Mouse (Mus musculus): ENCODE measurements around the gene Bcl7b.

The Bcl7b gene

DNA sequence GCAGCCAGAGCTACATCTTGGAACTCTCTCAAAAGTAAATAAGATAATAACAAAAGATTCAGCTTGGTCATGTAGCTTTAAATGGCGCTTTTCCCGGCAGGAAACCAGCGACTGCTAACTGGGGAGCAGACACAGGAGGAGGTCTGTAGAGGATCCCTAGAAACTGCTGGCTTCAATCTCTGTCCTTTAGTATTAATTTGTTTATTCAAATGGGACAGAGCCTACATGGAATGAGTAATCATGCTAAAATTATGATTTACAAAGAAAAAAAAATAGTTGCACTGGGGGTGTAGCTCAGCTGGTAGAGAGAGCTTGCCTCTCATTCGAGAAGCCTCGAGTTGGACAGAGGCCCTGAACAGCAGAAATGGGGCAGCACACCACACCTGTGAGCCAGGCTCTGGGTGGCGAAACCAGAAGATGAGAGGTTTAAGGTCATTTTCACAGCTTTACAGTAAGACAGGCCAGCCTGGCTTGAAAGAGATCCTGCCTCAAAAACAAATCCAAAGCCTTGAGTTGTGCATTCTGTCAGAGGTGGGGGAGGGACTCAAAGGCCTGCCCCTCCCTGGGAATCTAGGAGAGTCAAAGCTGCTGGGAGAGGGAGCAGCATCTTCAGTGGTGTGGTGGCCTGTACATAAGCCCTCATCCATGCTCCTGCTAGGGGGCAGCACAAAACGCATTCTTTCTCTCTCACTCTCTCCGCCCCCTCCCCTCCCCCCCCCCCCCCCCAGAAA lies 15.2 kb downstream of the Bcl7b start:
- CTCF ChIA-PET, result interaction anchor here in 2 of 4 experiments (0.6 to 1.5 kb wide), 8 partner anchors 8 to 271 kb away, joined by 3 to 4 read pairs (median 4); no protein-coding TSS in a partner anchor
- POLR2A ChIA-PET, result interaction anchor here (0.6 to 2.8 kb wide), 15 partner anchors 11 to 528 kb away, joined by 3 to 13 read pairs (median 4); partner anchors contain the start of genes Abhd11 (in 1 of the 4), Cldn4 (in 1 of the 4) and Tbl2 (in 1 of the 4)

DNA sequence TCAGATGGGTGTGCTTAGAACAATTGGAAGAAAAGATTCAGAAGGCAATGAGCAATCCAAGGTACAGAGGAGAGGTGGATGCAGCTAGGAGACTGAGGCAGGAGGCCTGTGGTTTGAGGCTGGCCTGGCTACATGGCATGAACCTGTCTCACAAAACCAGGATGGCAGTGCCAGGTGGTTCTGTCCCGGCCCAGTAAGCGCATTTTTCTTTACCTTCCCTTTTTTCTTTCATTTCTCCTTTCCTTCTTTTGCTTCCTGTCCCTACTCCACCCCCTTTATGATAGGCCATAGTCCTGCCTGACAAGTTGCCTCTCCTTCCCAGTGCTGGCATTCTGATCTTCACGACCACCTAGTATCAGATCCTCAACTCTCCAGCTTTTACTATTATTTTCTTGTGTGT lies 16.9 kb downstream of the Bcl7b start:
- CTCF ChIA-PET, result no interaction called here
- POLR2A ChIA-PET, result interaction anchor here in 2 of 4 experiments (0.6 to 2.7 kb wide), 8 partner anchors 8 to 74 kb away, joined by 3 to 18 read pairs (median 4); no protein-coding TSS in a partner anchor

DNA sequence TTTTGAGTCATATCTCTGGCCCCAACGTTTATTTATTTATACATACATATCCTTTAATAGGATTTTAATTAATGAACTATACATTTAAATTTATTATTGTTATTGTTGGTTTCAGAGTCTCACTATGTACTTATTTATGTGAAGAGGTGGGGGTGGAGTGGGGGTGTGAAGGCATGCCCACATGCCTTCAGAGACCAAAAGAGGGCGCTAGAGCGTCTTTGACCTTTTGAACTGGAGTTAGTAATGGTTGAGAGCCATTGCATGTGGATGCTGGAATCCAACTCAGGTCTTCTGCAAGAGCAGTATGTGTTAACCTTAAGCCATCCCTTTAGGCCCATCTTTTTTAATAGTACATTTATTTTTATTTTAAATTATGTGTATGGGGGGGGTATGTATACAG lies 17.5 kb downstream of the Bcl7b start:
- CTCF ChIA-PET, result interaction anchor here in 1 of 4 experiments (1.2 to 1.4 kb wide), 2 partner anchors 37 to 170 kb away, joined by 3 read pairs; no protein-coding TSS in a partner anchor
- POLR2A ChIA-PET, result interaction anchor here in 3 of 4 experiments (0.7 to 2.7 kb wide), 20 partner anchors 10 to 240 kb away, joined by 3 to 29 read pairs (median 5); partner anchors contain the start of genes Abhd11 (in 1 of the 3) and Tbl2 (in 1 of the 3)

DNA sequence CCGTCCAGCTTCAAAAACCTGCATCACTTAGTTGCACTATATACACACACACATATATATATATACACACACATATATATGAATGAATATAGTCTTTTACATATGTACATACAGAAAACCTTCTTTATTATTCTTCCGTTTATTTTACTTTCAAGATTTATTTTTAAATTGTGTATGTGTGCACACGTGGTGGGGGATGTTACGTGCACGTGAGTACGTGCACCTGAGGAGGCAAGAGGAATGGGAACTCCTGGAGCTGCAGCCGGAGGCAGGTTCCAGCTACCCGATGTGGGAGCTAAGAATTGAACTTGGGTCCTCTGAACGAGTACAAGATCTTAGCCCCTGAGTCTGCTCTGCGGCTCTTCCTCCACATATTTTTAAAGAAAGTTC lies 18.1 kb downstream of the Bcl7b start:
- CTCF ChIA-PET, result interaction anchor here in 3 of 4 experiments (0.5 to 1.4 kb wide), 9 partner anchors 14 to 279 kb away, joined by 3 to 4 read pairs (median 3); no protein-coding TSS in a partner anchor
- POLR2A ChIA-PET, result interaction anchor here (0.5 to 2.7 kb wide), 44 partner anchors 8 to 776 kb away, joined by 3 to 30 read pairs (median 4); partner anchors contain the start of genes Tbl2 (in 2 of the 4), Abhd11 (in 1 of the 4) and Vps37d (in 1 of the 4)

DNA sequence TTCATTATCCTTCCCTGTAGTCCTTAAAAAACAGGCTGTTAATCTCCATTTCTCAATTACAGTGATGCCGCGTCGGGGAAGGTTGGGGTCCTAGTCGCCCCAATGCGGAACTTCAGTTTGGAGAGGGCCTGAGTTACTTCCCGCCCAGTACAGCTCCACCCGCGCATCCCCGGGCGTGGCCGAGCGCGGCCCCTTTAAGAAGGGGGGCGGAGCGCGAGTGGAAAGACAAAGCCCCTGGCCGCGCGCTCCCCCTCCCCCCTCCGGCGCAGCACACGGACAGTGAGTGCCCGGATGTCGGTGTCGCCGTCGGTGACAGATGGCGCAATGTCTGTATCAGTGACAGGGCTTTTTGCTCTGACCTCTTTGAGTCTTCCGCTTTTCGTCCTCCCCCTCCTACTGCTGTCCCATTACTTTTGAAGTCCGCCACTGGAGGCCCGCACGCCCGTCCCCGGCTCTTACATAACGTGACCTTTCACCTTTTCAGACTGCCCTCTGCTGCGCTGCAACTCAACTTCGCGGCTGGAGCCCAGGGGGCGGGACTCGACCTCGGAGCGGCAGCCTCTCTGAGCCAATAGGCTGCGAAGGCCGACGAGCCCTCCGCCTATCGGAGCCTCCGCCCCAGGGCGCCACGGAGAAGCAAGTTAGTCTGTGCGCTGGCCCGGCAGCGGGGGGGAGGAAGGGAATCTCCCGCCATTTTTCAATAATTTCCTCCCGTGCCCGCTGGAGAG lies 18.7 kb downstream of the Bcl7b start, which contains the start of gene Baz1b:
Gene Baz1b (plus strand): TSS at position 644 of the 728 bp plus-strand sequence.
- CTCF ChIA-PET, result interaction anchor here in 3 of 4 experiments (0.5 to 1.4 kb wide), 11 partner anchors 12 to 279 kb away, joined by 3 to 4 read pairs (median 3); no protein-coding TSS in a partner anchor
- POLR2A ChIA-PET, result interaction anchor here (0.5 to 2.7 kb wide), 47 partner anchors 9 to 776 kb away, joined by 3 to 30 read pairs (median 4); partner anchors contain the start of genes Abhd11 (in 2 of the 4), Tbl2 (in 2 of the 4) and Vps37d (in 1 of the 4)

DNA sequence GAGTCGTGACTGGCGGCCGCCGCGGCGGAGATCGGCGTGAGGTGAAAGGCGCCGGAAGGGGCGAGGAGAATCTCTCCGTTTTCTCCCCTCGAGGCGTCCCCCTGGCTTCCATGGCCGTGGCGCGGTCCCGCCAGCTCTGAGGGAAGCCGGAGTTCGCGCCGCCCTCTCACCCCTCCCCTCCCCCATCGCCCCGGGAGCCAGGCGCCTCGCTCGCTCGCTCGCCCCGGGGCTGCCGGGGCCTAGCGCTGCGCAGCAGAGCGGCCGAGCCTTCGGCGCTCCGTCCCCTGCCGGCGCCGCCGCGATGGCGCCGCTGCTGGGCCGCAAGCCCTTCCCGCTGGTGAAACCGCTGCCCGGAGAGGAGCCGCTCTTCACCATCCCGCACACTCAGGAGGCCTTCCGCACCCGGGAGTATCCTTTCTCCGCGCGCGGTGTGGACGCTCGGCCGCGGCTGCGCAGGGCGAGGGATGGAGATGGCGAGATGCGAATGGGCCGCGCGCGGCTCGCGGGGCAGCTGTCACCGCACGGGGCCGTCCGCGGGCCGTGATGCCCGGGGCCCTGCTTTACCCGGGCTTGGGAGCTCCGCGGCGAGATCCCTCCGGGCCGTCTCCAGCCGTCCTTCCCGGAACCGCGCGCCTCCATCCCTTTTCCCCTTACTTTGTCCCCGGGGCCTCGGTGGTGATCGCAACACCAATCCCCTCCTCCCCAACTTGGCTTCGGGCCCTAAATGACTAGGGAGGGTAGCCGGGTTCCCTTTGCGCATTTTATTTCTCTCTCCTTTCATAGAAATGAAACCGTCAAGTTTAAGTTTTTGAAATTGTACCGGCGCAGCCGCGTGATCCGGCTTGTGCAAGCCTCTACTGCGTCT lies 19.5 kb downstream of the Bcl7b start:
- ChIA-PET POLR2A (interaction anchor here in 3 of 4 experiments (0.7 to 2.7 kb wide), 14 partner anchors 11 to 179 kb away, joined by 3 to 30 read pairs (median 5); partner anchors contain the start of genes Abhd11 (in 2 of the 3) and Tbl2 (in 1 of the 3)), CTCF (interaction anchor here in 2 of 4 experiments (1.0 to 1.4 kb wide), 3 partner anchors 12 to 280 kb away, joined by 3 read pairs; no protein-coding TSS in a partner anchor)

DNA sequence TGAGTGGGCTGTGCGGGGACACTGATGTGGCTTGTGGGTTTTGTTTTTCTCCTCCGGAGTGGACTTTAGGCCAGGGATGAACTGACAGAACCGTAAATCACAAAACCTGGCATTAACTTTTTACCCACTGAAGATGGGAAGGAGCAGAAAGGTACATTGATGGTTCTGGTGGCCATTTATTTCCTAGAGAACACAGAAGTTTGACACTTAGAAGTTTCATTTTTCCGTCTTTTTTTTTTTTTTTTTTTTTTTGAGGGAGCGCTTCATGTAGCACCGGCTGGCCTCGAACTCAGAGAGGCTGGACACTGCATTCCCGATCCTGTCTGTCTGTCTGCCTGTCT lies 20.1 kb downstream of the Bcl7b start:
- ChIA-PET CTCF (interaction anchor here in 1 of 4 experiments (1.4 kb wide), 1 partner anchor 20 kb away, joined by 3 read pairs; no protein-coding TSS in a partner anchor), POLR2A (interaction anchor here in 2 of 4 experiments (0.7 to 2.3 kb wide), 6 partner anchors 13 to 39 kb away, joined by 3 to 30 read pairs (median 4); partner anchors contain the start of gene Tbl2 (in 1 of the 2))

DNA sequence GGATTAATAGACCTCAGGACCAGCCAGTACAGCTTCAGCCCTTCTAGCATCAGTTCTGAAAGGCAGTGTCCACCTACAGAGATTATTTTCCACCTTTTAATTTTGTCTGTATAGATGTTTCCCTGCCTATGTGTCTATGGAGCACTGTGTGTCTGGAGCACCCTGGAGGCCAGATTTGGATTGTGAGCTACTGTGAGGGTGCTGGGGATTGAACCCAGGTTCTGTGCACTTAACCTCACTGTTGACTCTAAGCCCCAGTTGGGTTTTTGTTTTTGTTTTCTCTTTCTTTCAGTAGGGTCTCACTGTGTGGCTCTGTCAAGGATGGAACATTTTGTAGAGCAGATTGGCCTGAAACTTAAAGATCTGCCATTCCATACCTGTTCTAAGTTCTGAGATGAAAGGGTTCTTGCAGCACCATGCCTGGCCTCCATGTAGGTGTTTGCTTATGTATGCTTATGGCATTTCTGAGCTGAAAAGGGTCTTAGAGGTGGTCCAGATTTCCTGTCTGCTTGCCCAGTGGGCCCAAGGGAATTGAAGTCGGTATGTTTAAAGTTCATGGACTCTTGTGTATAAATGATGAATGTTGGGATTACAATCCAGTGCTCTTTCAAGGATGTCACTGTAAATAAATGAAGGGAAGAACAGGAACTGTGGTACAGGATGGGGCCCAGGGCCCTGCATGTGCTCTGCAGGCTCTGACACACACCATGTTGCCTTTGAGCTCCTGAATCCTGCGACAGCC lies 21.4 kb downstream of the Bcl7b start:
- ChIA-PET POLR2A (interaction anchor here in 3 of 4 experiments (0.6 to 2.8 kb wide), 12 partner anchors 8 to 147 kb away, joined by 3 to 13 read pairs (median 4); no protein-coding TSS in a partner anchor), CTCF (interaction anchor here in 1 of 4 experiments (0.9 to 1.5 kb wide), 3 partner anchors 55 to 282 kb away, joined by 4 to 6 read pairs (median 5); no protein-coding TSS in a partner anchor)

DNA sequence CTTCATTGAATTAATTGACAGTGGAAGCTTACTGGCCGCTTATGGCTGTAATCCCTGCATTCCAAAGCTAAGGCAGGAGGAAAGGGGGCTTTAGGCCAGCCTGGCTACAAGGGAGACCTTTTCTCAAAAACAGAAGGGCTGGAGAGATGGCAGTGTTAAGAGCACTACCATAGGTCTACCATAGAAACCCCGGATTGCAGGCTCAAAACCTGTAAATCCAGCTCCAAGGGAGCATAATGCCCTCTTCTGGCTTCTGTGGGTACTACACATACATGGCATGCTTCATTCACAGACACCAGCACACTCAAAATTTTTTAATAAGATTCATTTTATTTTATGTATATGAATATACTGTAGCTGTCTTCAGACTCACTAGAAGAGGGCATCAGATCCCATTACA lies 23.5 kb downstream of the Bcl7b start:
- POLR2A ChIA-PET, result interaction anchor here in 3 of 4 experiments (0.6 to 2.8 kb wide), 28 partner anchors 9 to 183 kb away, joined by 3 to 13 read pairs (median 4); partner anchors contain the start of genes Abhd11 (in 2 of the 3), Tbl2 (in 2 of the 3) and Stx1a (in 1 of the 3)
- CTCF ChIA-PET, result interaction anchor here (0.6 to 1.6 kb wide), 29 partner anchors 9 to 285 kb away, joined by 3 to 8 read pairs (median 4); partner anchors contain the start of gene Tbl2 (in 1 of the 4)

DNA sequence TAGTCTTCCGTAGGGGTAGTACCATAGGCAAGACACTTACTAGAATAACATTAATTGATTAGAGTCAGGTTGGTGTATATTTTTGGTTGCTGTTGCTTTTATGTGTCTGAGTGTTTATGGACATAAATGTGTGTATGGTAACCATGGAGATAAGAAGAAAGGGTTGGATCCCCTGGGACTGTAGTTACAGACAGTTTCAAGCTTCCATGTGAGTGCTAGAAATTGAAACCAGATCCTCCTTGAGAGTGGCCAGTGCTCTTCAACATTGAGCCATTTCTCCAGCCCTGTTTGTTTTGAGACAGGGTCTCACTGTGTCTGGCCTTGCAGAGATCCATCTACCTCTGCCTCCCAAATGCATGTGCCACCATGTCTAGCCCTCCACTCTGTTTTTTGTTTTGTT lies 24.3 kb downstream of the Bcl7b start:
- CTCF ChIA-PET, result interaction anchor here in 2 of 4 experiments (0.6 to 1.3 kb wide), 4 partner anchors 36 to 74 kb away, joined by 3 to 6 read pairs (median 4); partner anchors contain the start of gene Tbl2 (in 1 of the 2)
- POLR2A ChIA-PET, result interaction anchor here in 2 of 4 experiments (0.5 to 2.8 kb wide), 11 partner anchors 8 to 169 kb away, joined by 3 to 13 read pairs (median 4); partner anchors contain the start of genes Stx1a (in 1 of the 2) and Tbl2 (in 1 of the 2)

DNA sequence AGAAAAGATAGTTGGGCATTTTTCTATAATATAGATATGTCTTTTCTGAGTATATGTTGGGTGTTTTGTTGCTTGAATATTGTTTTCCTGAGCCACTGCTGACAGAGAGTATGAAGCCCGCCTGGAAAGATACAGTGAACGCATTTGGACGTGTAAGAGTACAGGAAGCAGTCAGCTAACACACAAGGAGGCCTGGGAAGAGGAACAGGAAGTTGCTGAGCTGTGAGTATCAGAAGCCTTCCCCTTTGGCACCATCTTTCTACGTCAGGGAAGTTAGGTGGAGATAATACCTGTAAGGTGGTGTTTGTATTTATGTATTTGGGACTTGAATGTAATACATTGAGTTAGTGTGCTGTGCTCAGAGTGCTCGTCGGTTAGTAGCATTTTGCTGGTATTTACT lies 28.3 kb downstream of the Bcl7b start:
- CTCF ChIA-PET, result interaction anchor here in 1 of 4 experiments (0.9 to 1.6 kb wide), 2 partner anchors 10 to 40 kb away, joined by 3 to 4 read pairs; no protein-coding TSS in a partner anchor

DNA sequence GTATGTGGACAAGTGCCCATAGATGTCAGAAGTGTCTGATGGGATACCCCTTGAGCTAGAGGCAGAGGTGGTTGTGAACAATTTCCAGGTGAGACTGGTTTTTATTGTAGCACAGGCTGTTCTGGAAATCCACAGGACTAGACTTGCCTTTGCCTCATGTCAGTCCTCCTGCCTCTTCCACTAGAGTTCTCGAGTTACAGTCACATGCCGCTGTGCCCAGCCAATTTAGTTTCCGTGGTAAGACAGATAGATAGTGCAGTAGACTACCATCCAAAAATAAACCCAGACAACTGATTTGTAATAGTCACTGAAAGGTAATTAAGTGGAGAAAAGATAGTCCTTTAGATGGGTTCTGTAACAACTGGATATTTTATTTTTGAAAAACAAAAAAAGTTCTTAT lies 34.7 kb downstream of the Bcl7b start:
- POLR2A ChIA-PET, result interaction anchor here in 1 of 4 experiments (0.6 to 1.3 kb wide), 3 partner anchors 10 to 18 kb away, joined by 3 to 4 read pairs (median 4); no protein-coding TSS in a partner anchor
- CTCF ChIA-PET, result no interaction called here

More for the DNA sequence above, 28.3 kb downstream of the Bcl7b start:
- POLR2A ChIA-PET, result interaction anchor here in 2 of 4 experiments (0.7 to 2.3 kb wide), 8 partner anchors 10 to 42 kb away, joined by 3 to 7 read pairs (median 4); no protein-coding TSS in a partner anchor

DNA sequence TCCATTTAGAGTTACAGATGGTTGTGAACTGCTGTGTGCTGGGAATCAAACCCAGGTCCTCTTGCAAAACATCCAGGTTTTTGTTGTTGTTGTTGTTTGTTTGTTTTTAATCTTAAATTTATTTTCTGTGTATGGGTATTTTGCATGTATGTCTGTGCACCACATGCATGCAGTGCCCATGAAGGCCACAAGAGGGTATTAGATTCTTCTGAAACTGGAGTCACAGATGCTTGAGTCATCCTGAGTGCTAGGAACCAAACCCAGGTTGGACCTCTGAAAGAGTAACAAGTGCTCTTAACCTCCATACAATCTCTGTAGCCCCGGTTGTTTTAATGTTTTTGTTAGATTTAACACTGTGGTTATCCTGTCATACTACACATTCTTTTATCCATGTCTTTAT lies 40.1 kb downstream of the Bcl7b start:
- ChIA-PET POLR2A (interaction anchor here in 2 of 4 experiments (0.6 to 2.4 kb wide), 6 partner anchors 10 to 41 kb away, joined by 3 to 11 read pairs (median 4); no protein-coding TSS in a partner anchor), CTCF (interaction anchor here in 1 of 4 experiments (1.6 to 2.1 kb wide), 2 partner anchors 9 to 17 kb away, joined by 3 to 6 read pairs; no protein-coding TSS in a partner anchor)

DNA sequence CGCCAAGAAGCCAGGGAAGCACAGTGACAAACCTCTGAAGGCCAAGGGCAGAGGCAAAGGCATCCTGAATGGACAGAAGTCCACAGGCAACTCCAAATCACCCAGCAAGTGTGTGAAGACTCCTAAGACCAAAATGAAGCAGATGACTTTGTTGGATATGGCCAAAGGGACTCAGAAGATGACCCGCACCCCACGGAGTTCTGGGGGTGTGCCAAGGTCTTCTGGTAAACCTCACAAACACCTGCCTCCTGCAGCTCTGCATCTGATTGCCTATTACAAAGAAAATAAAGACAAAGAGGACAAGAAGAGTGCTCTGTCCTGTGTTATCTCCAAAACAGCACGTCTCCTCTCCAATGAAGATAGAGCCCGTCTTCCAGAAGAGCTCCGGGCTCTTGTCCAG lies 48.8 kb downstream of the Bcl7b start:
- POLR2A ChIA-PET, result interaction anchor here in 2 of 4 experiments (0.6 to 2.5 kb wide), 19 partner anchors 8 to 195 kb away, joined by 3 to 12 read pairs (median 4); partner anchors contain the start of gene Tbl2 (in 1 of the 2)
- CTCF ChIA-PET, result interaction anchor here in 3 of 4 experiments (0.6 to 2.0 kb wide), 10 partner anchors 8 to 1152 kb away, joined by 3 to 6 read pairs (median 4); partner anchors contain the start of gene Trim50 (in 1 of the 3)

DNA sequence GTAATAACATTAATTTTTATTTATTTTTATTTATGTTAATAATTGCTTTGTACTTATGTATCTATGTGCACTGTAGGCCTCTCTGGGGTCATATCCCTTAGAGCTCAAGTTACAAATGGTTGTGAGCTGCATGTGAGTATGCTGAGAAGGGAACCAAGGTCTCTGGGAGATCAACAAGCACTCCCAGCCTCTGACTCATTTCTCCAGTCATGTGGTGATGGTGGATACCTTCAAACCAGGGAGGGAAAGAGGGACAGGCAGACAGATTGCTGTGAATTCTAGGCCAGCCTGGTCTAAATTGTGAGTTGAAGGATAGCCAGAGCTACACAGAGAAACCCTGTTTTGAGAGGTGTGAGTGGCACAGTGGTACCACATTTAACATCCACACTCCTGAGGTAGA lies 52.9 kb downstream of the Bcl7b start:
- ChIA-PET CTCF (interaction anchor here in 1 of 4 experiments (0.6 kb wide), 1 partner anchor 67 kb away, joined by 5 read pairs; no protein-coding TSS in a partner anchor), POLR2A (interaction anchor here in 2 of 4 experiments (0.7 to 2.0 kb wide), 8 partner anchors 12 to 283 kb away, joined by 3 to 6 read pairs (median 3); partner anchors contain the start of gene Tbl2 (in 1 of the 2))
